Mouse (Mus musculus) heart, postnatal 0 days (tissue): ENCODE measurements around the gene Gm49336.

Experiments
- CTCF ChIP-seq: IDR thresholded peaks from 2 replicates; pipeline ENCODE4 v1.5.1; 2016; ENCODE audit warnings: antibody characterized with exemption, control low read depth, low read depth
- EP300 ChIP-seq: IDR thresholded peaks from 2 replicates; pipeline ENCODE4 v1.6.1; 2016; ENCODE audit warnings: antibody characterized with exemption, low read depth

- TF ChIP-seq CTCF, result no peak
- no peak for TF ChIP-seq EP300
These were observed 42.1 kb downstream of the Gm49336 start for GRCm38 (mm10) chr14:60209166-60209565.
